Mouse (Mus musculus) liver, adult 2 months (tissue): ENCODE results near the gene Ackr3.

ENCODE experiments used
- CTCF ChIP-seq: fragments of 200-500 bp; IDR thresholded peaks from 2 replicates; pipeline ENCODE4 v1.5.1; 2011; ENCODE audit warnings: low read depth, low read length, control low read depth
- POLR2A ChIP-seq: fragments of 200-500 bp; IDR thresholded peaks from 2 replicates; pipeline ENCODE4 v1.6.1; 2011; ENCODE audit warnings: low read length, control low read depth; ENCODE audit not compliant: insufficient read depth; ENCODE audit errors: extremely low read depth

- TF ChIP-seq CTCF (no peak), POLR2A (no peak)
Measured at GRCm38 (mm10) chr1:90258253-90258887, 54.6 kb downstream of the Ackr3 start.
